Mouse (Mus musculus) hindbrain, embryonic 13.5 days (tissue): ENCODE results near the gene Gm20532. TPM values are rescaled to one million over a fixed set of nuclear protein-coding genes. Genes with fewer than 3 reads are reported as not detected.

Experiments
- ATAC-seq: fragments of 200-750 bp; cut with Nextera tagmentation; 2 replicates; pipeline ENCODE4 v1.8.0; 2017; ENCODE audit warnings: moderate TSS enrichment; ENCODE audit not compliant: low FRiP score
- H3K27ac ChIP-seq: fragments of 300-500 bp; sonication (generic); 2 replicates; pipeline ENCODE4 v1.5.1; 2015; ENCODE audit warnings: inconsistent platforms, mild to moderate bottlenecking, moderate library complexity
- H3K27me3 ChIP-seq: fragments of 300-500 bp; sonication (generic); 2 replicates; pipeline ENCODE4 v1.6.1; 2015; ENCODE audit warnings: mild to moderate bottlenecking, inconsistent platforms
- H3K36me3 ChIP-seq: fragments of 300-500 bp; sonication (generic); 2 replicates; pipeline ENCODE4 v1.6.1; 2015; ENCODE audit warnings: mild to moderate bottlenecking, inconsistent platforms
- H3K4me1 ChIP-seq: fragments of 300-500 bp; sonication (generic); replicated peaks from 2 replicates; pipeline ENCODE4 v1.6.1; 2015; ENCODE audit warnings: inconsistent platforms
- H3K4me2 ChIP-seq: fragments of 300-500 bp; sonication (generic); 2 replicates; pipeline ENCODE4 v1.6.1; 2015; ENCODE audit warnings: inconsistent platforms, mild to moderate bottlenecking, moderate library complexity
- H3K4me3 ChIP-seq: fragments of 300-500 bp; sonication (generic); 2 replicates; pipeline ENCODE4 v1.5.1; 2015; ENCODE audit warnings: mild to moderate bottlenecking, inconsistent platforms
- H3K9ac ChIP-seq: fragments of 300-500 bp; sonication (generic); 2 replicates; pipeline ENCODE4 v1.6.1; 2015; ENCODE audit warnings: mild to moderate bottlenecking, inconsistent platforms
- H3K9me3 ChIP-seq: fragments of 300-500 bp; sonication (generic); 2 replicates; pipeline ENCODE4 v1.6.1; 2016; ENCODE audit warnings: inconsistent platforms
- WGBS: fragments of 180-500 bp; shearing (Covaris S2); methylation state at CpG from one replicate; pipeline ENCODE4 v1.1.7; 2015; 5-methylcytosine and 5-hydroxymethylcytosine counted together
- polyA plus RNA-seq: library from polyadenylated mRNA; unstranded; fragments of >200 nt; fragmentation: Nextera tagmentation; extraction: Ambion mirVana; gene quantifications from 2 replicates; pipeline ENCODE4 v1.2.1, GENCODE M21; 2015

The Gm20532 gene
- polyA plus RNA-seq, 1 experiment from 2014 or later: not detected

DNA sequence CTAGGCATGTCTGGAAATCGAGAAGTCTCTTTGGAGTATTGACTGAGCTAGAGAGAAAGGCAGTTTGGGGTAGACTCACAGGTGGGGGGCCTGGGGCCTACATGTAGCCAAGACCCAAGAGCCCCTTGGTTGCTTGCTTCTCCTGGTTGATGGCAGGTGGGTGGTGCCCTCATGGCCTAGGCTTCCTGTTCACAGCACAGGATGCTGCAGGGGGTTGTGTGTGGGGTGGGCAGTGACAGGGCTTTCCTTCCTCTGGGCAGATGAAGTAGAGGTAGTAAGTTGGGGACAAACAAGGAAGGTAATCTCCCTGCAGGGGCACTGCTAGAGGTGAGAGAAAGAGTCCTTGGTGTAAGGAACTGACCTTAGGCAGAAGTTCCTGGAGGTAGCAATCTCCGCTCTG, 34.4 kb upstream of the Gm20532 start:
- H3K4me1 ChIP-seq: peaks cover 40% of the 10 kb centered on the region
- H3K27ac ChIP-seq: no peak overlapping the region
- no peaks in the 10 kb centered on the region for H3K9me3 ChIP-seq
- no peak overlapping the region for H3K9ac ChIP-seq
- no peaks in the 10 kb centered on the region for H3K27me3 ChIP-seq
- H3K36me3 ChIP-seq: no peaks in the 10 kb centered on the region
- WGBS: 91% methylated on average over 2 of the region's 2 CpGs
- no peak for ATAC-seq
- no peak overlapping the region for H3K4me2 ChIP-seq
- no peak overlapping the region for H3K4me3 ChIP-seq

DNA sequence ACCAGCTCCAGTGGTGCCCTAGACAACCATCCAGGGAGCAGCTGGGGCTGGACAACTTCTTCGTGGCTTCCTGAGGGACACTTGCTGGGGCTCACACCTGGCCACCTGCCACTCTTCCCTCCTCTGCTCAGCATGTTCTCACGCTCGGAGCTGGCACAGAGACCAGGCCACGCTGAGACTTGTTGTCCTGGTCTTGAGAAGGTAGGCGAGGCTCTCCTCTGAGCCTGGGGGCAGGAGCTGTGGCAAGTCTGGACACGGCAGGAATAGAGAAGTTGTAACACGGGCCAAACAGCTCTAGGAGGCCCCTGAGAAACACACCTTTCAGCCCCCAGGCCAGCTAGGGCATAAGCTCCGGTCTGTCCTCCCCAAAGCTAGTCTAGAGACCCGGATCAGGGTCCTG, 32.5 kb upstream of the Gm20532 start:
- H3K9me3 ChIP-seq: no peaks in the 10 kb centered on the region
- H3K36me3 ChIP-seq: no peaks in the 10 kb centered on the region
- ATAC-seq: no peak
- no peak overlapping the region for H3K9ac ChIP-seq
- peaks cover 30% of the 10 kb centered on the region for H3K4me1 ChIP-seq
- 86% methylated on average over 9 of the region's 9 CpGs for WGBS
- H3K27me3 ChIP-seq: no peaks in the 10 kb centered on the region
- no peak overlapping the region for H3K4me2 ChIP-seq
- H3K4me3 ChIP-seq: no peak overlapping the region
- no peak overlapping the region for H3K27ac ChIP-seq

DNA sequence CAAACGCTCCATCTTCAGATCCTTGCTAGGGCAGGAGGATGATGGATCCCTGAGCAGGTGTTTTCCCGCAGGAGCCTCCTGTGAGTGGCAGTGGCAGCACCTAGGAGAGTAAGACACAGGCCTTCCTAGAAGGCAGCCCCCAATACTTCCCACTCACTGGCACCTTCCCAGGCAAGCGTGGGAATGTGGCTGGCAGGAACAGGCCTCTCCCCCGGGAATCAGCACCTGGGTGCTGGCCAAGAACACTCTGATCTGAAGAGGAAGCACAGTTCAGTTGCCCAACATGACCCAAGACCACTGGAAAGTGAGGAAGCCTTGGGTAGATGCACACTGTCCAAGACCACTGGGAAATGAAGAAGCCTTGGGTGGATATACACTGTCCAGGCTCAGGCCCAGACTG, 31.4 kb upstream of the Gm20532 start:
- peaks cover 23% of the 10 kb centered on the region for H3K4me1 ChIP-seq
- no peaks in the 10 kb centered on the region for H3K36me3 ChIP-seq
- no peak overlapping the region for H3K4me2 ChIP-seq
- H3K9me3 ChIP-seq: no peaks in the 10 kb centered on the region
- no peak overlapping the region for H3K9ac ChIP-seq
- no peak overlapping the region for H3K4me3 ChIP-seq
- 88% methylated on average over 4 of the region's 4 CpGs for WGBS
- no peak overlapping the region for H3K27ac ChIP-seq
- H3K27me3 ChIP-seq: no peaks in the 10 kb centered on the region
- ATAC-seq: no peak

DNA sequence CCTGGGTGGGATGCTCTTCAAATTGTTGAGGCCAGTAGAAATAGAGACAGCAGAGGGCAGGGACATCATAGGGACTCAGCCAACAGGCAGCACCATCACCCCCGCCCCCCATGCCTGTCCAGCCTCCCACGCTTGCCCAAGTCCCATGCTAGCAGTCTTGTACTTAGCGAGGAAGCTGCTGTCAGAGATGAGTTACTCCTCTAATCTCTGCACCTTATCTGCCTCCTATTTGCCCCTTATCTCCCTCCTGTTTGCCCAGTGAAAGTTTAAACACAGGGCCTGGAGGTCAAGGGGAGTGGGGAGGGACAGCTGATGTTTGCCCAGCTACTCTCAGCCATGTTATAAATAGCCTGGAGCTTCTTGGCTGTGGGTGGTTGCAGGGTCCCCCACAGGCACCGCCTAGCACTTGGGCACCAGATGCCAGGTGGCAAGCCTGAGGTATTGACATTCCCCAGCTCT, 29.9 kb upstream of the Gm20532 start:
- H3K4me2 ChIP-seq: no peak overlapping the region
- ATAC-seq: no peak
- 79% methylated on average over 4 of the region's 4 CpGs for WGBS

DNA sequence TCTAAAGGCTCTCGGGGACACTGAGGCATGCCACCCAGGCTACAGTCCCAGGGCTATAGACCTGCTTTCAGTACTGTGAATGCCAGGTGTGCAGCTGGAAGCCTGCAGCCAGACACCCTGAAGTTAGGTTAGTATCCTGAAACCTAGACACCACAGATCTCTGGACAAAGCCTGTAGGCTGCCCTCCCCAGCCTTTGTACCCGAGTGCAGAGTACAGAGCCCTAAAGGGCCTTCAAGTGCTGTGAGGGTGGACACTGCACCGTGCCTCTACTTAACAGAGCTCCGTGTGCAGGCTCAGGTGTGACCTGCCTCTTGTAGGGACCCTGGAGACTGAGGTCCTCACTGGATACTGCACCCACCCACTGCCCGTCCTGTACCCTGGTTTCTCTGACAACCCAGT, 25.9 kb upstream of the Gm20532 start:
- WGBS: 70% methylated on average over 5 of the region's 5 CpGs
- ATAC-seq: no peak
- H3K4me2 ChIP-seq: no peak overlapping the region

More for the DNA sequence above, 29.9 kb upstream of the Gm20532 start:
- no peak overlapping the region for H3K9ac ChIP-seq
- no peak overlapping the region for H3K27ac ChIP-seq
- 0 out of 2 replicates have a peak, but pooled peaks cover 3% of the 10 kb centered on the region for H3K27me3 ChIP-seq
- H3K36me3 ChIP-seq: no peaks in the 10 kb centered on the region
- H3K4me3 ChIP-seq: no peak overlapping the region
- peaks cover 23% of the 10 kb centered on the region for H3K4me1 ChIP-seq
- H3K9me3 ChIP-seq: no peaks in the 10 kb centered on the region

DNA sequence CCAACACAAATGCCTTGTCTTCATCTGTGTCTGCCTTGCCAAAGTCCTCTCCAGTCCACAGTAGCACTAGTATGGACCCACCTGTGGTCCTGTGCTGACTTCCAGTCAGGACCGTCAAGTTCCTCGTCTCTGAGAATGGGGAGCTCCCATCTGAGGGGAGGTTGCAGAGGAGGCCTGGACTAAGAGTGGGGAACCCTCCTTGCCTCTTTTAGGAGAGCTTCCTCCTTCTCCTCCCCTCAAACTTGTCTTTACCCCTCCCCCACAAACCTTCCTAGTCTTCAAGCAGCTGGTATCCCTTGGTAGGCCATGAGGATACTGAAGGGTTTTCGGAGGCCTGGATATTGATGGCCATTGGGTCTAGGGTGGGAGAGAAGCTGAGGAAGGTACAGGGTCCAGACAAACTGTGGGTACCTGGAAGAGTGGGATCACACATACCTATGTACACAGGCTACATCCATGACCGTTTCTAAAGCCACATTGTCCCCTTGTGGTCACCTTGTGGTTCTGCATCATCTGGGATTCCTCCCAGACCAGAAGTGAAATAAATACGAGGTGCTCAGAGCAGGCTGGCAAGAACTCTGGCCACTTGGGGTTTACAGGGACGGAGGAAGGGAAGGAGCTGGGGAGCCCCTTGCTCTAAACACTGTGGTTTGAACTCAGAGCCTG, 25.0 kb upstream of the Gm20532 start:
- peak; percentile 65; the same call in 1 of the 2 replicates for ATAC-seq
- no peak overlapping the region for H3K27ac ChIP-seq
- no peaks in the 10 kb centered on the region for H3K9me3 ChIP-seq
- no peaks in the 10 kb centered on the region for H3K36me3 ChIP-seq
- 46% methylated on average over 6 of the region's 6 CpGs for WGBS
- no peak overlapping the region for H3K9ac ChIP-seq
- H3K4me2 ChIP-seq: no peak overlapping the region
- peaks cover 25% of the 10 kb centered on the region for H3K4me1 ChIP-seq
- H3K4me3 ChIP-seq: no peak overlapping the region
- 0 out of 2 replicates have a peak, but pooled peaks cover 3% of the 10 kb centered on the region for H3K27me3 ChIP-seq

More for the DNA sequence above, 25.9 kb upstream of the Gm20532 start:
- H3K9me3 ChIP-seq: no peaks in the 10 kb centered on the region
- H3K36me3 ChIP-seq: no peaks in the 10 kb centered on the region
- no peak overlapping the region for H3K27ac ChIP-seq
- no peak overlapping the region for H3K9ac ChIP-seq
- H3K4me3 ChIP-seq: no peak overlapping the region
- peaks cover 25% of the 10 kb centered on the region for H3K4me1 ChIP-seq
- 0 out of 2 replicates have a peak, but pooled peaks cover 3% of the 10 kb centered on the region for H3K27me3 ChIP-seq

DNA sequence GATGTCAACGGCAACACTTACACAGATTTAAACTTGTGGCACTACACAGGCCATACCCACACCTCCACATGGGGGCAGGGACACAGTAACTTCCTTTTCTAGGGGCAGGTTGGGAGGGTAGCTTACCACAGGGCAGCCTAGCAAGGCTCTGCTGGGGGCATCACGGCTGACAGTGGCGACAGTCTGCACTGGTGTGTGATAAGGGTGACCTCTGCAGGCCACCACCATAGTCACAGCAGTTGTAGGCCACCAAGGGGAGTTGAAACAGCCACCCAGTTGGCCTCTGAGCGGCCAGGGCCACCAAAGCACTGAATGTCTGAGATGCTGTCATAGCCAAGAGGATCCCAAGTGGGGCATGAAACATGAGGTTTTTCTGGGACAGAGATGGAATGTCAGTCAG, 20.2 kb upstream of the Gm20532 start:
- no peaks in the 10 kb centered on the region for H3K9me3 ChIP-seq
- peak; percentile 46; the same call in 1 of the 2 replicates for ATAC-seq
- H3K27ac ChIP-seq: no peak overlapping the region
- no peak overlapping the region for H3K9ac ChIP-seq
- 20% methylated on average over 4 of the region's 4 CpGs for WGBS
- no peak overlapping the region for H3K4me2 ChIP-seq
- H3K27me3 ChIP-seq: no peaks in the 10 kb centered on the region
- H3K36me3 ChIP-seq: no peaks in the 10 kb centered on the region
- no peak overlapping the region for H3K4me3 ChIP-seq
- peaks cover 8% of the 10 kb centered on the region for H3K4me1 ChIP-seq

DNA sequence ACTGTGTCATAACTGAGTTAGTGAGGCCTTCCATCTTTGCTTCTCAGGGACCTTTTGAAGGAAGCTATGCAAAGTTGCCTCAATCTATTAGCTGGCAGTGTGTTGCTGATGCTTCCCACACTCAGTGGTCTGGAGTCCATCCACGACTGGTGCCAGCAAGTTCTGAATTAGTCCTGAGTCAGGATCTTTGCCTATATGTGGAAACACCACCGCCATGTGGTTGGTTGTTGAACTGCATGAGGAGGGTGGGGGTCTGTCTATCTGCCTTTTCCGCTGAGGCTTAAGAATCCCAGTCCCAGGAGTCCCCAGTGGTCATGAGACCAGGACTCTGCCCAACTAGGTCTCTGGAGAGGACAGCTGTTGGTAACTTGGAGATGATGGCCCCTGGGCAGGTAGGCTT, 16.4 kb upstream of the Gm20532 start:
- Histone ChIP-seq H3K27me3 (no peaks in the 10 kb centered on the region), H3K4me1 (peaks cover 21% of the 10 kb centered on the region), H3K4me2 (no peak overlapping the region), H3K27ac (no peak overlapping the region), H3K36me3 (no peaks in the 10 kb centered on the region), H3K4me3 (no peak overlapping the region), H3K9ac (no peak overlapping the region), H3K9me3 (no peaks in the 10 kb centered on the region)
- whole genome bisulfite sequencing: 5% methylated on average over 3 of the region's 3 CpGs
- no peak for ATAC-seq

DNA sequence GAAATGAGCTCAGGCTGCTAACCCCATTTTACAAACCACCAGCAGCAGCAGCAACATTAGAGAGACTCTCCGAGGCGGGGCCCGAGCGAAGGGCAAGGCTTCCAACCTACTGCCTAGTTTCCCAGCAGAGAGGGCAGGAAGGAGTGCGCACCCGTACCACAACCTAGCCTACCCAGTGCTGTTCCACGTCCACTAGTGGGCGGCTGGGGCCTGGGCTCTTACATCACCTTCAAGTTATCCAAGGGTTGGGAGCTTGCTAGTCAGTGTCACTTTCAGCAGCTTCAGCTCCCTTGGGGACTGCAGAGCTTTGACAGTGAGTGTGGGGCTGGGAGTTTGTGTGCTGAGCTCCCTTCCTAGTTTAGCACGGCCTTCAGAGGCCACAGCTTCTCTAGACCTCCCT, 15.0 kb upstream of the Gm20532 start:
- no peaks in the 10 kb centered on the region for H3K9me3 ChIP-seq
- no peak overlapping the region; the same call in 1 of the 2 replicates for H3K27ac ChIP-seq
- no peak overlapping the region for H3K9ac ChIP-seq
- H3K4me3 ChIP-seq: no peak overlapping the region
- H3K4me1 ChIP-seq: peaks cover 21% of the 10 kb centered on the region
- no peaks in the 10 kb centered on the region for H3K36me3 ChIP-seq
- no peak for ATAC-seq
- no peak overlapping the region for H3K4me2 ChIP-seq
- no peaks in the 10 kb centered on the region for H3K27me3 ChIP-seq
- 91% methylated on average over 9 of the region's 9 CpGs for WGBS

DNA sequence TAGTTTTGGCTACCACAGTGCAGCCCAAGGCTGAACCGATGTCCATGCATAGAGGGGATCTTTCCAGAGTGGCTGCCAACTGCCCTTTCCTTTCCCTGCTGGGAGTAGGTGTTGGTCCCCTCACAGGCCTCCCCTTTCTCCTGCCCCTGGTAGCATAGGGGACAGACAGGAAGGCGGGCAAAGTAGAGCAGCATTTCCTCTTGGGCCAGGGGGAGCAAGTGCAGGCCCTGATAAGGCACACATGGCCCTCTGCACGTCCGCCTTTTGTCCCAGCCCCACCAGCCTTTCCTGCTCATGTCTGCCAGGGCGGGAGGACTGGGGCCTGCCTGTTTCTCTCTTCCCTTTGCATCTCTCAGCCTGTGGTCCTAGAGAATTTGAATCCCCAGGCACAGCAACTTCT, 14.6 kb upstream of the Gm20532 start:
- no peak overlapping the region for H3K4me2 ChIP-seq
- ATAC-seq: no peak
- H3K27ac ChIP-seq: peak overlapping the region; percentile 49
- 64% methylated on average over 5 of the region's 5 CpGs for WGBS
- no peaks in the 10 kb centered on the region for H3K27me3 ChIP-seq
- H3K4me3 ChIP-seq: no peak overlapping the region
- H3K36me3 ChIP-seq: no peaks in the 10 kb centered on the region
- peaks cover 21% of the 10 kb centered on the region for H3K4me1 ChIP-seq
- no peak overlapping the region for H3K9ac ChIP-seq
- no peaks in the 10 kb centered on the region for H3K9me3 ChIP-seq

DNA sequence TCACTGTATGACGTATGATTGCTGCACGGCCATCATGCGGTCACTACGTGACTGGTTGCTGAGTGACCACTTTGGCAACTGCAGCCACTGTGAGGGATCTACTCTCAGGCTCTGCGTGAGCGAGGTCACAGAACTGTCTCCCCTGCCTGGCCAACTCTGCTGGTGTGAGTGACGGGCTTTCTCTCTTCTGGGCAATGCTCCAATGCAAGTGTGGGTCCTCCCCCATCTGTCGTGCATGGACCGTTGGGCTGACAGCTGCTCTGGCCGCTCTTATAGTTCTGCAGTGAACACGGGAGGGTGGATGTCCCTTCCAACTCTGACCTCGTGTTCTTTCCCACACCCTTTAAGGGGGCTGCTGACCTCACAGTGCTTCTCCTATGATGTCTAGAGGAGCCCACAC, 13.0 kb upstream of the Gm20532 start:
- H3K27ac ChIP-seq: peak overlapping the region; percentile 5
- no peak overlapping the region for H3K4me2 ChIP-seq
- no peaks in the 10 kb centered on the region for H3K36me3 ChIP-seq
- peaks cover 34% of the 10 kb centered on the region for H3K4me1 ChIP-seq
- H3K4me3 ChIP-seq: no peak overlapping the region
- no peaks in the 10 kb centered on the region for H3K9me3 ChIP-seq
- ATAC-seq: 0 out of 2 replicates have a peak, but pooled peaks have one; percentile 41
- no peaks in the 10 kb centered on the region for H3K27me3 ChIP-seq
- no peak overlapping the region for H3K9ac ChIP-seq
- 39% methylated on average over 12 of the region's 12 CpGs for WGBS

DNA sequence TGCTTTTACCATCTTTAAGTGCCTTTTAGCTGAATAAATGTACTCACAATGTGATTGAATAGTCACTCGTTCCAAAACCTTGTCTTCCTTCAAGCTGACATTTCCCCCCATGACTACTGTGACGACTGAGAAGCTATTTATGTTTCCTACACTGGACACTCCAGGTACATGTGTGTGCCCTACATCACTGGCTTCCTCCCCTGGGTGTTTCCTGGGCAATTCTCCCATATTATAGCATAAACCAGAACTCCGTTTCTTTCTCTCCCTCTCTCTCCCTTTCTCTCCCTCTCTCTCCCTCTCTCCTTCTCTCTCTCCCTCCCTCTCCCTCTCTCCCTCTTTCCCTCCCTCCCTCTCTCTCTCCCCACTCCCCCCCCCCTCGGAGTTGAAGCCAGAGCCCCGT, 12.6 kb upstream of the Gm20532 start:
- Histone ChIP-seq H3K4me1 (peaks cover 35% of the 10 kb centered on the region), H3K4me3 (no peak overlapping the region), H3K27ac (peak overlapping the region; percentile 5; the same call in 1 of the 2 replicates), H3K9me3 (no peaks in the 10 kb centered on the region), H3K36me3 (no peaks in the 10 kb centered on the region), H3K4me2 (no peak overlapping the region), H3K9ac (no peak overlapping the region), H3K27me3 (no peaks in the 10 kb centered on the region)
- no peak for ATAC-seq
- WGBS: 15% methylated on average over 5 of the region's 5 CpGs

DNA sequence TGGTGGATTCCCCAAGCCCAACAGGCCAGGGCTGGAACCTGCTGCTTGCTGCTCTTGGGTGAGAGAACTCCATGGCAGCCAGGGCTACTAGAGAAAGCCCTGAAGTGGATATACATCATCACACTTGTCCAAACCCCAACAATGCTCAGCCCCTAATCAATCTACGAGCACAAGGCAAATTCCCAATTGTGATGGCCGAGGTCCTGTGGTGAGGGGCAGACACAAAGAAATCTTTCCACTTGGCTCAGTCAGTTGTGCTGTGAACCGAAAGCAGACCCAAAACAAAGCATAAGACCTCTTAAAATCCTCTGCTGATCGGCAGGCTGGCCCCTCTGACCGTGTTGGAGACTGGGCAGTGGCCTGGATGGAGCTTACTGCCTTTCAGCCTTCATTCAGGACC, 11.6 kb upstream of the Gm20532 start:
- no peak overlapping the region for H3K9ac ChIP-seq
- 14% methylated on average over 5 of the region's 5 CpGs for WGBS
- H3K27me3 ChIP-seq: no peaks in the 10 kb centered on the region
- peaks cover 35% of the 10 kb centered on the region for H3K4me1 ChIP-seq
- no peaks in the 10 kb centered on the region for H3K36me3 ChIP-seq
- no peak overlapping the region for H3K4me2 ChIP-seq
- H3K9me3 ChIP-seq: no peaks in the 10 kb centered on the region
- no peak for ATAC-seq
- no peak overlapping the region for H3K4me3 ChIP-seq
- no peak overlapping the region for H3K27ac ChIP-seq
